In the genomic region with DNA sequence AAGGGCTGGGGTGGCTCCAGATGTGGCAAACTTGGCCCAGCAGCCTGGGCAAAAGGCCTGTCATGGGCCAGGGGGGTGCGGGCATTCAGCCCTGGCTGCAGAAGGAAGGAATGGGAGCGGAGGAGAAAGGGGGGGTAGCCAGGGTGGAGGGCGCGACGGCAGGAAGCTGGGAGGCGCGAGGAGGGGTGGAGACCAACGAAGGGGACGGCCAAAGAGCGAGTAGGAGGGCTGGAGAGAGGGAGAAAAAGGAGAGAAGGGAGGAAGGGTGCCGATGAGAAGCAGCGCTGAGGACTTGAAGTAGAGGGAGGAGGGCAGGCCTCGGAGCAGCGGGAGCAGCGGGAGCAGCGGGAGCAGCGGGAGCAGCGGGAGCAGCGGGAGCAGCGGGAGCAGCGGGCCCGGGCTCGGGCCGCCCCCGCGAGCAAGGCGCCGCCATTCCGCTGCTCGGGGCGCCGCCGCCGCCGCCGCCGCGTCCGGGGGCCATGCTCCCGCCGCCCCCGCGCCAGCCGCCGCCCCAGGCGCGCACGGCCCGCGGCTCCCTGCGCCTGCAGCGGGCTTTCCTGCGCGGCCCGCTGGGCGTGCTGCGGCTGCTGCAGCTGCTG, we compare ENCODE assay signal across 8 mouse cellular contexts. TPM values are rescaled to one million over a fixed set of nuclear protein-coding genes. Genes with fewer than 3 reads are reported as not detected.
DNase-seq lines count a peak whose midpoint lies in the region; ATAC-seq and TF ChIP-seq lines count a peak whose summit lies in the region.

A gene (plus strand): TSS at position 231 of the 599 bp plus-strand sequence.

- no peaks in the 10 kb centered on the region for H3K9me3 ChIP-seq in MEL (replicated peaks; ENCODE audit: insufficient read depth, low read length)
- H3K9me3 ChIP-seq in forebrain, postnatal 0 days (ENCODE audit: low read length): no peaks in the 10 kb centered on the region
- no peaks in the 10 kb centered on the region for H3K9me3 ChIP-seq in megakaryocyte, embryonic 14.5 days

- no peak within 1 kb of the TSS for H3K27ac ChIP-seq in MEL (ENCODE audit: control insufficient read depth, low read depth, low read length)
- H3K27ac ChIP-seq in brown adipose tissue, adult 24 weeks (replicated peaks; ENCODE audit: low read depth, low read length): peak within 1 kb of the TSS; percentile 95
- peak within 1 kb of the TSS; percentile 62 for H3K27ac ChIP-seq in forebrain, postnatal 0 days (ENCODE audit: low read depth, low read length)

- intact Hi-C loops in left cerebral cortex, postnatal 10 days (cut with DNase I): loop anchor here (5.0 kb wide), 1 partner anchor 110 kb away; a partner anchor contains a TSS

- under 1% methylated on average over 49 of the region's 57 CpGs for WGBS in forebrain, postnatal 0 days

- H3K4me3 ChIP-seq in MEL (ENCODE audit: control insufficient read depth in 1 of 2, insufficient read depth in 1 of 2, low read depth in 2 of 2, low read length in 2 of 2): peak within 1 kb of the TSS; percentile 59 to 65
- peak within 1 kb of the TSS; percentile 79 for H3K4me3 ChIP-seq in brown adipose tissue, adult 24 weeks (ENCODE audit: insufficient read depth, low read depth, low read length)
- peak within 1 kb of the TSS; percentile 61 for H3K4me3 ChIP-seq in forebrain, postnatal 0 days (ENCODE audit: low read depth, low read length)
- H3K4me3 ChIP-seq in megakaryocyte, embryonic 14.5 days (replicated peaks): peak within 1 kb of the TSS; percentile 92

- H3K36me3 ChIP-seq in MEL (ENCODE audit: control insufficient read depth in 1 of 2, insufficient read depth in 2 of 2, low read length in 2 of 2): no peaks in the 10 kb centered on the region; a peak in 1 of 4 replicates
- no peaks in the 10 kb centered on the region for H3K36me3 ChIP-seq in forebrain, postnatal 0 days (ENCODE audit: insufficient read depth)
- H3K36me3 ChIP-seq in megakaryocyte, embryonic 14.5 days (replicated peaks; ENCODE audit: low read length): peaks cover 12% of the 10 kb centered on the region

- peaks cover 2% of the 10 kb centered on the region; the same call in 1 of the 2 replicates for H3K79me2 ChIP-seq in MEL (ENCODE audit: control insufficient read depth, insufficient read depth, low read length, poor library complexity)

- H3K4me2 ChIP-seq in forebrain, postnatal 0 days (ENCODE audit: low read depth): peak within 1 kb of the TSS; percentile 70

- no peak for TF ChIP-seq CTCF in MEL (IDR thresholded peaks at IDR 0.05 in 2 of 3, conservative IDR thresholded peaks at IDR 0.05 in 1 of 3; ENCODE audit: control insufficient read depth in 1 of 3, insufficient read depth in 1 of 3, low read depth in 2 of 3, low read length in 3 of 3, poor library complexity in 1 of 3, severe bottlenecking in 1 of 3)
- TF ChIP-seq CTCF in forebrain, postnatal 0 days (IDR thresholded peaks at IDR 0.05; ENCODE audit: low read depth): no peak

- peak; percentile 48 for ATAC-seq in forebrain, postnatal 0 days

- peaks cover 3 to 26% of the 10 kb centered on the region in 2 experiments; a peak in 3 of 4 replicates for H3K4me1 ChIP-seq in MEL (ENCODE audit: control insufficient read depth in 1 of 2, insufficient read depth in 2 of 2, low read length in 2 of 2)
- peaks cover 16% of the 10 kb centered on the region for H3K4me1 ChIP-seq in brown adipose tissue, adult 24 weeks (ENCODE audit: control insufficient read depth, insufficient read depth, insufficient read length, low read length)
- no peaks in the 10 kb centered on the region for H3K4me1 ChIP-seq in forebrain, postnatal 0 days (ENCODE audit: insufficient read depth)
- H3K4me1 ChIP-seq in megakaryocyte, embryonic 14.5 days: peaks cover 85% of the 10 kb centered on the region

- peak; percentile 76 for DNase-seq in MEL (ENCODE audit: low read depth, low spot score)
- no peak for DNase-seq in forebrain, postnatal 0 days
- peak; percentile 85 for DNase-seq in heart, postnatal 4 days
- peak in 1 of 2 experiments; percentile 86 for DNase-seq in left cerebral cortex, postnatal 10 days (ENCODE audit: extremely low spot score in 1 of 2, low spot score in 2 of 2)
- peak; percentile 47 for DNase-seq in right cerebral cortex, postnatal 4 days
- DNase-seq in T-cell, adult 2 months (ENCODE audit: low spot score): no peak

- no peak for TF ChIP-seq EP300 in MEL (IDR thresholded peaks at IDR 0.05; ENCODE audit: low read depth in 1 of 2, low read length in 2 of 2)

- TF ChIP-seq RAD21 in MEL (IDR thresholded peaks at IDR 0.05; ENCODE audit: low read depth, low read length): no peak

- peak; percentile 62 to 74; a peak in 3 of 4 replicates for TF ChIP-seq POLR2A in MEL (IDR thresholded peaks at IDR 0.05; ENCODE audit: control insufficient read depth in 1 of 2, insufficient read depth in 1 of 2, low read depth in 1 of 2, low read length in 2 of 2, poor library complexity in 1 of 2)

- H3K27me3 ChIP-seq in MEL (ENCODE audit: control insufficient read depth in 1 of 2, insufficient read depth in 2 of 2, low read length in 2 of 2): no peaks in the 10 kb centered on the region
- H3K27me3 ChIP-seq in forebrain, postnatal 0 days (ENCODE audit: insufficient read depth, low read length): no peaks in the 10 kb centered on the region
- peaks cover 12% of the 10 kb centered on the region for H3K27me3 ChIP-seq in megakaryocyte, embryonic 14.5 days (replicated peaks)

- H3K9ac ChIP-seq in MEL (ENCODE audit: control insufficient read depth, low read depth, low read length, poor library complexity, severe bottlenecking): peak within 1 kb of the TSS; percentile 65
- H3K9ac ChIP-seq in forebrain, postnatal 0 days: peak within 1 kb of the TSS; percentile 78

TF ChIP-seq in MEL, 35 proteins besides CTCF, POLR2A, EP300 and RAD21 (continues in another document):
- no peak for TF ChIP-seq MYC (IDR thresholded peaks at IDR 0.05; ENCODE audit: low read depth, low read length)
- TF ChIP-seq MAZ (IDR thresholded peaks at IDR 0.05; ENCODE audit: low read depth, low read length): peak; percentile 93
- TF ChIP-seq MXI1 (IDR thresholded peaks at IDR 0.05; ENCODE audit: low read depth, low read length): peak; percentile 25; the same call in 1 of the 2 replicates
- no peak for TF ChIP-seq USF1 (IDR thresholded peaks at IDR 0.05; ENCODE audit: low read depth, low read length)
- peak; percentile 48; the same call in 1 of the 2 replicates for TF ChIP-seq ZNF384 (IDR thresholded peaks at IDR 0.05; ENCODE audit: low read depth, low read length)
- 0 out of 2 replicates have a peak, but pooled peaks have one; percentile 4 for TF ChIP-seq UBTF (IDR thresholded peaks at IDR 0.05; ENCODE audit: borderline replicate concordance, insufficient read depth, low read depth, low read length)
- peak; percentile 56; the same call in 1 of the 2 replicates for TF ChIP-seq HCFC1 (IDR thresholded peaks at IDR 0.05; ENCODE audit: low read depth, low read length)
- TF ChIP-seq E2F4 (IDR thresholded peaks at IDR 0.05; ENCODE audit: borderline replicate concordance, low read depth, low read length): no peak
- no peak for TF ChIP-seq BHLHE40 (IDR thresholded peaks at IDR 0.05; ENCODE audit: borderline replicate concordance, low read depth, low read length)
- TF ChIP-seq USF2 (IDR thresholded peaks at IDR 0.05; ENCODE audit: borderline replicate concordance in 1 of 2, insufficient read depth in 1 of 2, low read depth in 1 of 2, low read length in 2 of 2): no peak
- no peak for TF ChIP-seq CHD2 (IDR thresholded peaks at IDR 0.05; ENCODE audit: low read length)
- TF ChIP-seq MYB (IDR thresholded peaks at IDR 0.05; ENCODE audit: low read depth, low read length): no peak
- peak; percentile 27; the same call in 1 of the 2 replicates for TF ChIP-seq SIN3A (IDR thresholded peaks at IDR 0.05; ENCODE audit: low read length)
- no peak for TF ChIP-seq TAL1 (IDR thresholded peaks at IDR 0.05; ENCODE audit: low read length)
- no peak for TF ChIP-seq JUND (IDR thresholded peaks at IDR 0.05; ENCODE audit: low read depth, low read length)
- no peak for TF ChIP-seq POLR2AphosphoS5 (IDR thresholded peaks at IDR 0.05; ENCODE audit: borderline replicate concordance, low read depth, low read length)
- no peak for TF ChIP-seq ZC3H11A (IDR thresholded peaks at IDR 0.05; ENCODE audit: low read depth, low read length)
- no peak for TF ChIP-seq GABPA (IDR thresholded peaks at IDR 0.05; ENCODE audit: low read depth, low read length)
- peak; percentile 67 for TF ChIP-seq NELFE (IDR thresholded peaks at IDR 0.05; ENCODE audit: low read depth, low read length)
- TF ChIP-seq MAX (IDR thresholded peaks at IDR 0.05; ENCODE audit: low read length): 0 out of 2 replicates have a peak, but pooled peaks have one; percentile 50
- no peak; the same call in 1 of the 2 replicates for TF ChIP-seq KAT2A (conservative IDR thresholded peaks at IDR 0.05; ENCODE audit: low read depth, low read length)
- TF ChIP-seq SMC3 (IDR thresholded peaks at IDR 0.05; ENCODE audit: low read depth, low read length): no peak
- no peak for TF ChIP-seq MEF2A (IDR thresholded peaks at IDR 0.05; ENCODE audit: extremely low read depth, insufficient replicate concordance, low read depth, low read length, poor library complexity, severe bottlenecking)
- no peak for TF ChIP-seq TBP (IDR thresholded peaks at IDR 0.05; ENCODE audit: low read depth, low read length)
- no peak for TF ChIP-seq GATA1 (IDR thresholded peaks at IDR 0.05; ENCODE audit: low read depth, low read length)
- peak; percentile 61; the same call in 1 of the 2 replicates for TF ChIP-seq ELF1 (IDR thresholded peaks at IDR 0.05; ENCODE audit: low read depth, low read length)
- peak; percentile 66 for TF ChIP-seq TCF12 (IDR thresholded peaks at IDR 0.05; ENCODE audit: low read depth, low read length)
- 0 out of 2 replicates have a peak, but pooled peaks have one; percentile 9 for TF ChIP-seq NRF1 (IDR thresholded peaks at IDR 0.05; ENCODE audit: insufficient read depth, low read depth, low read length, poor library complexity, severe bottlenecking)
- no peak for TF ChIP-seq RCOR1 (IDR thresholded peaks at IDR 0.05; ENCODE audit: low read depth, low read length)
- TF ChIP-seq POLR2AphosphoS2 (IDR thresholded peaks at IDR 0.05; ENCODE audit: low read length): no peak; the same call in 1 of the 2 replicates

RNA-seq across cellular contexts. Expression of the gene that starts here (rescaled TPM):
- 7.9 and 9.7 TPM in 2 replicates for total RNA-seq in MEL (2012; rRNA removed)
- polyA plus RNA-seq in MEL (2012; ENCODE audit: insufficient read depth in 1 of 2, insufficient read length in 2 of 2, low read depth in 1 of 2, low replicate concordance in 2 of 2, missing spikeins in 1 of 2): 10 to 100 TPM in 1 of 2 experiments, not detected in 1; 24.4 TPM
- 33.6 and 41.9 TPM in 2 replicates for polyA plus RNA-seq in brown adipose tissue, adult 24 weeks (2012; ENCODE audit: insufficient read depth, insufficient read length, missing spikeins)
- total RNA-seq in forebrain, postnatal 0 days (2014; rRNA removed): 8.2 and 11.9 TPM in 2 replicates
- polyA plus RNA-seq in forebrain, postnatal 0 days (2015; fragmentation: Nextera tagmentation; extraction: Ambion mirVana): 2.9 and 4.3 TPM in 2 replicates
- 10 to 100 TPM; 37.3 to 40.7 TPM for total RNA-seq in heart, postnatal 4 days (2021)
- total RNA-seq in left cerebral cortex, postnatal 10 days (2021): 10 to 100 TPM; 11.7 to 13.5 TPM
- 3.6 and 10.8 TPM in 2 replicates for polyA plus RNA-seq in megakaryocyte, embryonic 14.5 days (2012; ENCODE audit: insufficient read depth, low replicate concordance)

Comparison
In these comparisons a context has a peak if more than half of its experiments do, and no peak if none do; other contexts are left out.
1. DNase-seq: peak in MEL (single experiment), heart, postnatal 4 days (single experiment) and right cerebral cortex, postnatal 4 days (single experiment); none in forebrain, postnatal 0 days (single experiment) and T-cell, adult 2 months (single experiment).
2. Peak in every context shown above with its lines, with median percentiles within 50 percentile points of each other: H3K4me3 ChIP-seq.